In the genomic region with DNA sequence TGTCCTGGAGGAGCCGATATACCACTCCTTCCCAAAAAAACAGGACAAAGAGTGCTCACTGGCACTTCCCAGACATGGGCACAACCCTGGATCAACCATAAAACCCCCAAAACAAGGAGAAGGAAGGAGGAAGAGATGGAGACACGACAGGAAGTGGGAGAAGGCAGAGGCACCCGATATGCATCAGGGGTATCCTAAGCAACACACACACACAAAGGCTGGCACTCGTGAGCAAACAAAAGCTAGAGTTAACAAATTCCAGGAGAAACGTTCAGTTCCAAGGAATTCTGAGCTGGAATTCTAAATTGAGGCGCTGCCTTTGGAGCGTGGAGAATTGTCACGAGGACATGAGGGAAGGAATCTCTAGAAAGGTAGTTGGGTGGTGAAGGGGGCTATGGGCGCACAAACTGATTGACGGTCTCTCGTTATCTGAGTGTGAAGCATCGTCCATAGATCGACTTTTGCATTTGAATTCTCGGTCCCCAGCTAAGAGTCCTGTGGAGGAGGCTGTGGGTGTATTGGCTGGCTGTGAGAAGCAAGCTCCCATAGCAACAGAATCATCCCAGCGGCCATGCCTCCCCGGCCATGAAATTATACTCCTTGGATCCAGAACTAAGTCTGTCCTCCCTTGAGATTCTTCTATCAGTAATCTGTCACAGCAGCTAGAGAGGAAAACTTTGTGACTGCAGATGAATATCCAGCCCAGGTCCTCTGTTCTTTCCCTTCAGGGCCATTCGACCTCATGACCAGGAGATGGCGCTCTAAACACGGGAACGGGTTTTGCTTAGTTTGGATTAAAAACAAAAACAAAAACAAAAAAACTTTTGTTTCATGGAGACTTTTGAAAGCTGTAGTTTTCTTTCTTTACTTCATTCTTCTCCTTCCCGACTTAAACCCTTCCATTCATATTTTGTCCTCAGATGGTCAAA, we compare ENCODE assay signal across 10 mouse cellular contexts.
DNase-seq lines count a peak whose midpoint lies in the region; ATAC-seq lines count a peak whose summit lies in the region.
"Had no signal": no experiment of that assay in that cellular context is flagged by ENCODE, and none has a peak within 500 bp of the region (broad histone marks: within the 10 kb centered on the region; RNA-seq: fewer than 3 reads in every experiment).

No protein-coding gene starts in this region.

- H3K9ac ChIP-seq in lung, embryonic 16.5 days (ENCODE audit: low read length): no peak overlapping the region

- H3K4me2 ChIP-seq in lung, embryonic 16.5 days (ENCODE audit: low read depth, low read length): peak overlapping the region; percentile 43

- DNase-seq in cerebellum, adult 11-12 months: no peak
- peak; percentile 57 for DNase-seq in MN1 (ENCODE audit: low spot score)
- peak; percentile 26 to 39 for DNase-seq in cerebellum, postnatal 36 days
- peak; percentile 53 for DNase-seq in heart, adult 8-10 months (ENCODE audit: low spot score)
- peak; percentile 58 for DNase-seq in kidney, postnatal 14 days
- DNase-seq in skeletal muscle tissue, adult 2 months (ENCODE audit: low read depth, low spot score): peak; percentile 34

- no peak overlapping the region for H3K27ac ChIP-seq in lung, embryonic 16.5 days (ENCODE audit: low read length)
- H3K27ac ChIP-seq: macrophage had no signal

- 31% methylated on average over 21 of the region's 21 CpGs for WGBS in lung, embryonic 16.5 days

- peaks cover 3% of the 10 kb centered on the region; the same call in 1 of the 2 replicates for H3K4me1 ChIP-seq in lung, embryonic 16.5 days (replicated peaks; ENCODE audit: control insufficient read depth, insufficient read depth, low read length)

- H3K36me3 ChIP-seq in lung, embryonic 16.5 days (ENCODE audit: control insufficient read depth, insufficient read depth, low read length): no peaks in the 10 kb centered on the region
- H3K36me3 ChIP-seq: G1E had no signal

- H3K27me3 ChIP-seq in lung, embryonic 16.5 days (ENCODE audit: control insufficient read depth, insufficient read depth, low read depth, low read length): no peaks in the 10 kb centered on the region

- ATAC-seq in cerebellum, adult (ENCODE audit: insufficient number of reproducible peaks, low FRiP score, low TSS enrichment): peak; percentile 26; the same call in 1 of the 2 replicates
- ATAC-seq in lung, embryonic 16.5 days (ENCODE audit: low read depth): no peak

- H3K9me3 ChIP-seq in lung, embryonic 16.5 days (ENCODE audit: control insufficient read depth, low read length): peaks cover 5% of the 10 kb centered on the region; the same call in 1 of the 2 replicates

- 0 out of 2 replicates have a peak overlapping the region, but pooled peaks have one; percentile 20 for H3K4me3 ChIP-seq in lung, embryonic 16.5 days (ENCODE audit: low read length)
